Comparison of ENCODE assay signal across 30 mouse cellular contexts in the genomic region with DNA sequence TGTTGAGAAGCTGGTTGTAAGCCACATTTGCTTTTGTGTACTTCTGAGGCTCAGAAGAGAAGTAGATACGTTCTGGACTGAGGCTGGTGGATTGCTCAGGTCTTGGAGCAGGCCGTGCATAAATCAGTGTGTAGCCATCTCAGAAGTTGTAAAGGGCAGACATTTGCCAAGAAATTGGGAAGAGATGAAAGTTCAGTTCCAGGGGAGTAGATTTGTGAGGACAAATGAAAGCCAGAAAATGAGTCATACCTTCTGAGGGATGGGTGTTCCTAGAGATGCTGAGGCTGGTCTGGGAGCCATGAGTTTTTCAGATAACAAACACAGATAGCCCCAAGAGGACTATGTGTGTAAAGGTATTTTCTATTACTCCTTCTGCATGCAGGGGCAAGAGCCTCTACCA.
DNase-seq lines count a peak whose midpoint lies in the region; ATAC-seq and TF ChIP-seq lines count a peak whose summit lies in the region.
"Had no signal": no experiment of that assay in that cellular context is flagged by ENCODE, and none has a peak within 500 bp of the region (broad histone marks: within the 10 kb centered on the region; RNA-seq: fewer than 3 reads in every experiment).

No protein-coding gene starts in this region.

- no peak for TF ChIP-seq EP300 in stomach, postnatal 0 days (optimal IDR thresholded peaks at IDR 0.05)

- H3K36me3 ChIP-seq in midbrain, embryonic 11.5 days (ENCODE audit: control insufficient read depth, insufficient read depth, low read length): no peaks in the 10 kb centered on the region
- H3K36me3 ChIP-seq in midbrain, embryonic 16.5 days (ENCODE audit: control insufficient read depth, insufficient read depth, low read length): no peaks in the 10 kb centered on the region
- H3K36me3 ChIP-seq in stomach, postnatal 0 days (ENCODE audit: control insufficient read depth, insufficient read depth, low read length): no peaks in the 10 kb centered on the region
- H3K36me3 ChIP-seq: embryonic facial prominence, embryonic 12.5 days; heart, embryonic 12.5 days; neural tube, embryonic 15.5 days had no signal

- H3K9me3 ChIP-seq in midbrain, embryonic 11.5 days (ENCODE audit: control insufficient read depth, low read length): no peaks in the 10 kb centered on the region
- no peaks in the 10 kb centered on the region for H3K9me3 ChIP-seq in midbrain, embryonic 16.5 days (replicated peaks; ENCODE audit: control insufficient read depth, low read length, poor library complexity, severe bottlenecking)
- H3K9me3 ChIP-seq in stomach, postnatal 0 days (ENCODE audit: control insufficient read depth, low read length): no peaks in the 10 kb centered on the region
- H3K9me3 ChIP-seq: embryonic facial prominence, embryonic 12.5 days; heart, embryonic 12.5 days; neural tube, embryonic 15.5 days had no signal

- WGBS in midbrain, embryonic 11.5 days: 82% methylated on average over 2 of the region's 2 CpGs
- 83% methylated on average over 2 of the region's 2 CpGs for WGBS in midbrain, embryonic 16.5 days
- 29% methylated on average over 2 of the region's 2 CpGs for WGBS in stomach, postnatal 0 days

- ATAC-seq in midbrain, embryonic 11.5 days (ENCODE audit: low FRiP score): no peak
- ATAC-seq in midbrain, embryonic 16.5 days: no peak
- 0 out of 2 replicates have a peak, but pooled peaks have one; percentile 29 for ATAC-seq in stomach, postnatal 0 days (ENCODE audit: low FRiP score, low TSS enrichment)
- ATAC-seq: CD4-positive, CD25-positive, alpha-beta regulatory T cell, adult 4 months; forebrain, embryonic 16.5 days had no signal

- H3K4me2 ChIP-seq in midbrain, embryonic 11.5 days: no peak overlapping the region
- H3K4me2 ChIP-seq in midbrain, embryonic 16.5 days (ENCODE audit: low read length): no peak overlapping the region
- H3K4me2 ChIP-seq in stomach, postnatal 0 days (replicated peaks; ENCODE audit: low read depth): no peak overlapping the region
- H3K4me2 ChIP-seq: embryonic facial prominence, embryonic 12.5 days; heart, embryonic 12.5 days; hindbrain, embryonic 14.5 days; neural tube, embryonic 15.5 days had no signal

- H3K27me3 ChIP-seq in midbrain, embryonic 11.5 days (ENCODE audit: control insufficient read depth, insufficient read depth, low read length): no peaks in the 10 kb centered on the region
- H3K27me3 ChIP-seq in midbrain, embryonic 16.5 days (ENCODE audit: control insufficient read depth, insufficient read depth, low read depth, low read length): no peaks in the 10 kb centered on the region
- H3K27me3 ChIP-seq in stomach, postnatal 0 days (ENCODE audit: control insufficient read depth, insufficient read depth, low read length): no peaks in the 10 kb centered on the region
- H3K27me3 ChIP-seq: embryonic facial prominence, embryonic 12.5 days; heart, embryonic 12.5 days; neural tube, embryonic 15.5 days had no signal

- TF ChIP-seq CTCF in stomach, postnatal 0 days (IDR thresholded peaks at IDR 0.05; ENCODE audit: low read depth): no peak

- no peak overlapping the region for H3K4me3 ChIP-seq in midbrain, embryonic 11.5 days (ENCODE audit: low read depth, low read length)
- no peak overlapping the region for H3K4me3 ChIP-seq in midbrain, embryonic 16.5 days (ENCODE audit: low read depth, low read length)
- no peak overlapping the region for H3K4me3 ChIP-seq in stomach, postnatal 0 days (ENCODE audit: low read depth, low read length)
- H3K4me3 ChIP-seq: embryonic facial prominence, embryonic 12.5 days; heart, adult 2 months; heart, embryonic 12.5 days; neural tube, embryonic 15.5 days had no signal

- no peak overlapping the region for H3K27ac ChIP-seq in midbrain, embryonic 11.5 days (ENCODE audit: low read depth, low read length)
- no peak overlapping the region for H3K27ac ChIP-seq in midbrain, embryonic 16.5 days (ENCODE audit: low read length)
- H3K27ac ChIP-seq in stomach, postnatal 0 days (replicated peaks): no peak overlapping the region
- H3K27ac ChIP-seq: embryonic facial prominence, embryonic 12.5 days; heart, adult 2 months; hindbrain, embryonic 14.5 days; kidney, postnatal 0 days; liver, embryonic 14.5 days; macrophage; neural tube, embryonic 15.5 days had no signal

- DNase-seq in adrenal gland, postnatal 14 days: peak; percentile 14
- DNase-seq in adrenal gland, postnatal 25 days: no peak
- DNase-seq in midbrain, embryonic 11.5 days (ENCODE audit: low spot score, missing footprints): peak; percentile 41
- peak; percentile 53 for DNase-seq in NIH3T3 (ENCODE audit: low read depth)
- DNase-seq in stomach, postnatal 0 days (ENCODE audit: low spot score): no peak
- no peak for DNase-seq in cerebellum, adult 11 months
- DNase-seq: cerebellum, adult 9-10 months; embryo, embryonic 11 days; heart, adult 2 months; kidney, adult 18-20 months; kidney, postnatal 4 days; layer of hippocampus, postnatal 36 days; left cerebral cortex, postnatal 4 days; lung, adult 2 months; lung, postnatal 10 days; midbrain, embryonic 14.5 days; retina, postnatal 1 day; right cerebral cortex, postnatal 14 days; thymus, adult 18-20 months; thymus, postnatal 25 days had no signal

- H3K4me1 ChIP-seq in midbrain, embryonic 11.5 days (ENCODE audit: control insufficient read depth, insufficient read depth, low read length): no peaks in the 10 kb centered on the region
- no peaks in the 10 kb centered on the region for H3K4me1 ChIP-seq in midbrain, embryonic 16.5 days (ENCODE audit: control insufficient read depth, insufficient read depth, low read length)
- no peaks in the 10 kb centered on the region for H3K4me1 ChIP-seq in stomach, postnatal 0 days (replicated peaks; ENCODE audit: control insufficient read depth, insufficient read depth)
- H3K4me1 ChIP-seq: embryonic facial prominence, embryonic 12.5 days; neural tube, embryonic 15.5 days had no signal

- no peak overlapping the region for H3K9ac ChIP-seq in midbrain, embryonic 11.5 days (ENCODE audit: low read length)
- no peak overlapping the region for H3K9ac ChIP-seq in midbrain, embryonic 16.5 days (ENCODE audit: low read depth, low read length)
- no peak overlapping the region for H3K9ac ChIP-seq in stomach, postnatal 0 days (ENCODE audit: low read length)
- H3K9ac ChIP-seq: embryonic facial prominence, embryonic 12.5 days; heart, embryonic 12.5 days; hindbrain, embryonic 14.5 days; liver, embryonic 14.5 days; neural tube, embryonic 15.5 days had no signal

Comparison
In these comparisons a context has a peak if more than half of its experiments do, and no peak if none do; other contexts are left out.
1. DNase-seq: peak in adrenal gland, postnatal 14 days (single experiment), midbrain, embryonic 11.5 days (single experiment) and NIH3T3 (single experiment); none in adrenal gland, postnatal 25 days (single experiment), stomach, postnatal 0 days (single experiment) and cerebellum, adult 11 months (single experiment).